Mouse (Mus musculus) ES-E14 (cell line): ENCODE measurements at regions not wholly inside any gene's neighbourhood (a gene's known extent, or its start where the extent isn't known, plus 50 kb on each side); places are given as distances from the start of the nearest gene placed in this dataset.
A peak's percentile ranks its signal among the peaks of the same experiment; 100 is the strongest.

Source experiments
- DNase-seq: peaks from one replicate; pipeline ENCODE4 v3.0.0-alpha.2; 2013; ENCODE audit warnings: low read depth, low spot score
- H3K27ac ChIP-seq: 2 replicates; pipeline ENCODE4 v1.5.1; 2012; ENCODE audit warnings: low read depth, mild to moderate bottlenecking, low read length, moderate library complexity, mixed read lengths; ENCODE audit not compliant: poor library complexity, insufficient read depth, severe bottlenecking
- H3K36me3 ChIP-seq: 2 replicates; pipeline ENCODE4 v1.6.1; 2012; ENCODE audit warnings: mild to moderate bottlenecking, low read length, moderate library complexity, mixed read lengths; ENCODE audit not compliant: control insufficient read depth, poor library complexity, insufficient read depth, severe bottlenecking
- H3K4me1 ChIP-seq, 2 experiments: fragments of 150-350 bp in 1 of 2; sonication (generic) in 1 of 2; 2 replicates each; pipeline ENCODE4 v1.6.1; 2012; ENCODE audit warnings: low read length in 2 of 2, mild to moderate bottlenecking in 1 of 2, mixed read lengths in 1 of 2; ENCODE audit not compliant: control insufficient read depth in 2 of 2, insufficient read depth in 2 of 2, poor library complexity in 1 of 2
- H3K4me3 ChIP-seq, 2 experiments: fragments of 150-350 bp in 1 of 2; sonication (generic) in 1 of 2; 2 replicates each; pipeline ENCODE4 v1.5.1; 2012; ENCODE audit warnings: low read length in 2 of 2, low read depth in 1 of 2, mild to moderate bottlenecking in 1 of 2, mixed read lengths in 1 of 2; ENCODE audit not compliant: insufficient read depth in 1 of 2, poor library complexity in 1 of 2, severe bottlenecking in 1 of 2
- H3K9ac ChIP-seq: 2 replicates; pipeline ENCODE4 v1.6.1; 2012; ENCODE audit warnings: low read depth, mild to moderate bottlenecking, low read length, mixed read lengths; ENCODE audit not compliant: poor library complexity, insufficient read depth, severe bottlenecking
- H3K9me3 ChIP-seq: fragments of 150-350 bp; sonication (generic); 2 replicates; pipeline ENCODE4 v1.6.1; 2012; ENCODE audit warnings: low read depth, mild to moderate bottlenecking, low read length; ENCODE audit not compliant: control insufficient read depth, insufficient read depth
- CHD2 ChIP-seq: IDR thresholded peaks from 2 replicates; pipeline ENCODE4 v1.6.1; 2014; ENCODE audit warnings: mild to moderate bottlenecking, low read depth, low read length, inconsistent platforms
- HCFC1 ChIP-seq: IDR thresholded peaks from 2 replicates; pipeline ENCODE4 v1.6.1; 2012; ENCODE audit warnings: low read length, inconsistent platforms, borderline replicate concordance; ENCODE audit not compliant: insufficient read depth
- MAFK ChIP-seq: IDR thresholded peaks from 2 replicates; pipeline ENCODE4 v1.6.1; 2014; ENCODE audit warnings: mild to moderate bottlenecking, low read depth, low read length, inconsistent platforms; ENCODE audit not compliant: insufficient read depth
- ZC3H11A ChIP-seq: IDR thresholded peaks from 2 replicates; pipeline ENCODE4 v1.6.1; 2012; ENCODE audit warnings: low read depth, mild to moderate bottlenecking, inconsistent platforms, low read length, borderline replicate concordance
- ZNF384 ChIP-seq: IDR thresholded peaks from 2 replicates; pipeline ENCODE4 v1.6.1; 2012; ENCODE audit warnings: low read depth, low read length, inconsistent platforms
- in situ Hi-C, 2 experiments: fragments of 600-800 bp; cut with MboI; formaldehyde crosslinking; loops; one replicate each; pipeline ENCODE4 v1.15.1; 2025; ENCODE audit warnings: low sequenced_read_pairs in 2 of 2, inconsistent platforms in 1 of 2; ENCODE audit not compliant: unreplicated experiment in 2 of 2

GRCm38 (mm10) chr4:54469176-54469575 is 475.7 kb upstream of the Zfp462 start:
- Histone ChIP-seq H3K9me3 (no peaks in the 10 kb centered on the region), H3K9ac (no peak overlapping the region), H3K4me1 (no peaks in the 10 kb centered on the region), H3K27ac (no peak overlapping the region), H3K36me3 (no peaks in the 10 kb centered on the region), H3K4me3 (no peak overlapping the region)
- in situ Hi-C loops = no loop called here
- no peak for DNase-seq
- TF ChIP-seq ZC3H11A (no peak), ZNF384 (no peak), CHD2 (no peak), MAFK (no peak), HCFC1 (no peak)

GRCm38 (mm10) chr4:54470022-54471008 is 474.5 kb upstream of the Zfp462 start:
- Histone ChIP-seq H3K27ac (no peak overlapping the region), H3K36me3 (no peaks in the 10 kb centered on the region), H3K4me3 (no peak overlapping the region), H3K9ac (no peak overlapping the region), H3K4me1 (no peaks in the 10 kb centered on the region), H3K9me3 (no peaks in the 10 kb centered on the region)
- in situ Hi-C loops = no loop called here
- no peak for DNase-seq
- no peak for TF ChIP-seq MAFK
- TF ChIP-seq ZC3H11A = no peak
- TF ChIP-seq CHD2 = no peak
- no peak for TF ChIP-seq ZNF384
- no peak for TF ChIP-seq HCFC1

- in situ Hi-C loops = no loop called here
- no peak for DNase-seq
- Histone ChIP-seq H3K4me1 (no peaks in the 10 kb centered on the region), H3K4me3 (no peak overlapping the region), H3K9me3 (no peaks in the 10 kb centered on the region), H3K36me3 (no peaks in the 10 kb centered on the region), H3K27ac (no peak overlapping the region), H3K9ac (no peak overlapping the region)
- TF ChIP-seq ZC3H11A (no peak), ZNF384 (no peak), MAFK (no peak)
Measured at GRCm38 (mm10) chr4:54471009-54471408, 473.8 kb upstream of the Zfp462 start.

- no peaks in the 10 kb centered on the region for H3K9me3 ChIP-seq
- no peak overlapping the region for H3K4me3 ChIP-seq
- TF ChIP-seq CHD2 (no peak), MAFK (no peak), ZNF384 (no peak), ZC3H11A (no peak), HCFC1 (no peak)
- no peak overlapping the region for H3K9ac ChIP-seq
- no peak overlapping the region for H3K27ac ChIP-seq
- no peaks in the 10 kb centered on the region for H3K4me1 ChIP-seq
- no peaks in the 10 kb centered on the region for H3K36me3 ChIP-seq
- DNase-seq = no peak
- in situ Hi-C loops = no loop called here
Measured at GRCm38 (mm10) chr4:54481766-54482165, 463.1 kb upstream of the Zfp462 start.

- DNase-seq = peak; percentile 25
- in situ Hi-C loops = no loop called here
- Histone ChIP-seq H3K27ac (no peak overlapping the region), H3K4me3 (no peak overlapping the region), H3K4me1 (no peaks in the 10 kb centered on the region), H3K9ac (no peak overlapping the region), H3K36me3 (no peaks in the 10 kb centered on the region), H3K9me3 (no peaks in the 10 kb centered on the region)
- no peak for TF ChIP-seq ZNF384
- no peak for TF ChIP-seq HCFC1
- TF ChIP-seq CHD2 = no peak
- TF ChIP-seq ZC3H11A = no peak
- TF ChIP-seq MAFK = no peak
Measured at GRCm38 (mm10) chr4:54493074-54493473, 451.8 kb upstream of the Zfp462 start.
